Comparison of ENCODE assay signal across 21 mouse cellular contexts in genomic region chr7:43344491-43344890, GRCm38 (mm10). TPM values are rescaled to one million over a fixed set of nuclear protein-coding genes. Genes with fewer than 3 reads are reported as not detected.
"Had no signal": no experiment of that assay in that cellular context is flagged by ENCODE, and none has a peak within 500 bp of the region (broad histone marks: within the 10 kb centered on the region; RNA-seq: fewer than 3 reads in every experiment).

No protein-coding gene starts in this region.

- H3K27me3 ChIP-seq: midbrain, embryonic 12.5 days; neural tube, embryonic 13.5 days; neural tube, embryonic 15.5 days; stomach, embryonic 15.5 days had no signal

- ATAC-seq: midbrain, embryonic 16.5 days had no signal

- DNase-seq: lung, adult 18-20 months; lung, embryonic 14.5 days; lung, postnatal 10 days; lung, postnatal 4 days; midbrain, embryonic 14.5 days; retina, postnatal 1 day; right cerebral cortex, adult 18-20 months; right cerebral cortex, postnatal 25 days; right cerebral cortex, postnatal 4 days; spleen, adult 18-20 months; thymus, adult 2 months; thymus, postnatal 25 days; thymus, postnatal 4 days had no signal

- H3K36me3 ChIP-seq: midbrain, embryonic 10.5 days; midbrain, embryonic 12.5 days; neural tube, embryonic 13.5 days; neural tube, embryonic 15.5 days; stomach, embryonic 15.5 days had no signal

- H3K9me3 ChIP-seq: midbrain, embryonic 10.5 days; midbrain, embryonic 12.5 days; neural tube, embryonic 13.5 days; neural tube, embryonic 15.5 days; stomach, embryonic 15.5 days had no signal

- H3K4me3 ChIP-seq: midbrain, embryonic 10.5 days; midbrain, embryonic 12.5 days; myocyte; neural tube, embryonic 13.5 days; neural tube, embryonic 15.5 days; stomach, embryonic 15.5 days had no signal

- H3K4me2 ChIP-seq: lung, embryonic 14.5 days; midbrain, embryonic 12.5 days; neural tube, embryonic 13.5 days; neural tube, embryonic 15.5 days; stomach, embryonic 15.5 days had no signal

- H3K9ac ChIP-seq: lung, embryonic 14.5 days; midbrain, embryonic 12.5 days; neural tube, embryonic 13.5 days; neural tube, embryonic 15.5 days; stomach, embryonic 15.5 days had no signal

- H3K4me1 ChIP-seq: midbrain, embryonic 10.5 days; midbrain, embryonic 12.5 days; neural tube, embryonic 13.5 days; neural tube, embryonic 15.5 days; stomach, embryonic 15.5 days had no signal

- H3K27ac ChIP-seq: midbrain, embryonic 10.5 days; midbrain, embryonic 12.5 days; neural tube, embryonic 13.5 days; neural tube, embryonic 15.5 days; stomach, embryonic 15.5 days; stomach, postnatal 0 days had no signal

RNA-seq across cellular contexts. Expression of gene Siglecf, which starts 6.7 kb away (rescaled TPM):
- polyA plus RNA-seq: myocyte had no signal
